Mouse (Mus musculus) left cerebral cortex, postnatal 10 days (tissue): ENCODE measurements around the gene Fmo1. TPM values are rescaled to one million over a fixed set of nuclear protein-coding genes. Genes with fewer than 3 reads are reported as not detected.
"Not testable (repeated sequence)": the region's sequence is repeated elsewhere in the genome, so short reads cannot be mapped to it uniquely, and the experiment has no call there.

ENCODE experiments used
- DNase-seq, 2 experiments: peaks; one replicate each; pipeline ENCODE4 v3.0.0; 2021 to 2022; ENCODE audit warnings: low spot score in 2 of 2, mixed read lengths in 1 of 2; ENCODE audit errors: extremely low spot score in 1 of 2
- intact Hi-C: fragments of 180-260 bp; cut with DNase I; formaldehyde crosslinking; loops from one replicate; pipeline ENCODE4 v1.15.1; 2025
- total RNA-seq, 2 experiments: library from RNA; stranded (reverse); gene quantifications; 2 replicates each; pipeline ENCODE4 v1.2.3; 2021

Fmo1 gene
- total RNA-seq, 2 experiments from 2014 or later = 24.3 to 26.8 TPM

DNA sequence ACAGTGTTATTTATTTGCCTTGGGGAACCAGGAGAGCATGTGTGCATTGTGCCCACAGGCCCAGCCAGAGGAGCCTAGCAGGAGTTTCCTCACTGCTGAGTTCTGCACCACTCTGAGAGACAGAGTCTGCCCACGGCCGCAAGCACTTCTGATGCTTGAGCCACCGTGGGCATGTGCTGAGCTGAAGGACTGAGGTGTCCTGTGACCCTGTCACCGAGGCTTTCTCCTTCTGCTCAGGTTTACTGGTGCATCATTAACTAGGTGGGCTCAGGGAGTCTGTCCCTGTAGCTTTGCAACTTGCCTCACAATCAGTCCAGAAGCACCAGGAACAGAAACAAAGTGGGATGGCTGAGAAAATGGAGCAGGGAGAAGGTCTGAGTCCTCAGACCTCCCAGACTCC, 51.5 kb downstream of the Fmo1 start:
- intact Hi-C loops = loop anchor here (5.0 kb wide), 1 partner anchor 257 kb away; no protein-coding TSS in a partner anchor
- DNase-seq = no peak

DNA sequence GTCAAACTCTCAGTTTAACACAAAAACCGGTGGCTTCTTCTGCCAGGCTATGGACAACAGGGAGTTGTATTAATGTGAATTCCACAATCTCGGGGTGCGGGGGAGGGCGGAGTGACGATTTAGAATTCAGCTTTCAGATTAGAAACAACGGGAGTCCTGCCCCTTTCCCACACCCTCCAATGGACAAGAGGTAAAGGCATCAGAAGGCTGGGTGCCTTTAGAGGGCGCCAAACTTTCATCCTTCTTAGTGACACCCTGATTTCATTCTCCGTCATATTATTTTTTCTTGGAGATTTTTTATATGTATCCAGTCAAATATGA, 52.6 kb downstream of the Fmo1 start, which contains the start of gene Fmo4:
Gene Fmo4, minus strand, starts transcription at position 137 of the 321 bp plus-strand sequence.
- intact Hi-C loops = no loop called here
- DNase-seq = peak; percentile 5 to 36

DNA sequence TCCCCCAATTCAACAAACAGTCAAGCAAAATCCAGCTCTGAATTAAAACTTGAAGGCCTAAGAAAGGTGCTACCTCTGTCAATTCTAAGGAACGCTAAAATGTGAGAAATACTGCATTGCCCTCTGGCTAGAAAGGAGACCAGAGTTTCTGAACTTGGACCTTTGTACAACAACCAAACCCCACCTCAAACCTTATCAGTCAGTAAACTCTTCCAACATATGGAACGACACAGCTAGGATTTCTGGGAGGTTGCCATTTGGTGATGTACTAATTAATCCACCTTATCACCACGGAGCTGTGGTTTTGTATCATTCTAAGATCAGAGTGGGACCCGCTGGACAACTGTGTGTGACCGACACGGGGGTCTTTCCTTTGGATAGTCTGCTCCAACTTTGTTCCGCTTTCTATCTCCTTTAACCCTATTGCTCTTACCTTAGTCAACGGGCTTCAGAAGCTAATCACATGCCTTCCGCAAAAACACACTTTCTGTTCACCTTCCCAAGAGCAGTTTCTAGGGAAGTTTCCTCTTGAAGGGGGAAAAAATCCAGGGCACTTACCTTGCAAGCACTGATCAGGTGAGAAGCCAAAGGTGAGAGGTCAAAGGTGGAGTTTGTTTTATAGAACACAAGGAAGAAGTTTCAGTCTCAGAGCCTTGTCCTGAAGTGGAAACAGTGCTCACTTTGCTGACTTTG, 53.1 kb downstream of the Fmo1 start:
- intact Hi-C loops = no loop called here

DNA sequence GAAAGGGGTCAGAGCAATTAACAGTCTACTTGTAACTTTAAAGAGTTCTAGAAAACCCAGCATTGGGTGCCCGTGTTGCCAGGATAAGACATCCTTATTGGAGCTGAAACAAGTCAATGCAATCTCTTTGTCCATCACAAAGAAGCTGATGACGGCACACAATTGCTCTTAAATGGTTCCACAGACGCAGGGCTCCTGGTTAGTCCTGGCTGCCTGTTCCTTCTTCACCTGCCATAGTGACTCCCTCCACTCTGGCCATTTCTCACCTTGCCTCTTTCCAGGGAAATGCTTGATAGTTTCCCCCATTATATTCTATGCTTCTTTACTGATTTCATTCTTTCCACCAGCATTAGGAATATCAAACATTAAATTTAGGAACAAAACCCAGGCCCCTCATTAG, 57.9 kb downstream of the Fmo1 start:
- intact Hi-C loops = no loop called here
- no peak for DNase-seq

More for the DNA sequence above, 53.1 kb downstream of the Fmo1 start:
- no peak for DNase-seq

DNA sequence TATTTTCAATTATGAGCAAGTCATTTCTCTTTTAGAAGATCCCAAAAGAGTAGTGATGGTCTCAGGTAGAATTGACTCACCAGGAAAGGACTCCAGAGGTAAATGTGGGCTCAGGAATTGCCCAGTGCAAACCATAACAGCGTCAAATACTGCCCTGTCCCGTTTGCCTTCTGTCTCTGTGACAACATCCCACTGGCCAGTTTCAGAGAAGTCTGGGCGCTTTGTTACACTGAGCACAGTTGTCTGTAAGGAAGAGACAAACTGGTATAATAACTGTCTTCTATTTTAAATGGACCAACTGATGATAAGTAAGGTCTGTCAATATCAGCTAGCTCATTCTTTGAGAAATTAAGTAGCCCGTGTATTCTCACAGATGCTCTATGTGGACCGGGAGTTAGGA, 59.0 kb downstream of the Fmo1 start:
- intact Hi-C loops = no loop called here
- DNase-seq = no peak

DNA sequence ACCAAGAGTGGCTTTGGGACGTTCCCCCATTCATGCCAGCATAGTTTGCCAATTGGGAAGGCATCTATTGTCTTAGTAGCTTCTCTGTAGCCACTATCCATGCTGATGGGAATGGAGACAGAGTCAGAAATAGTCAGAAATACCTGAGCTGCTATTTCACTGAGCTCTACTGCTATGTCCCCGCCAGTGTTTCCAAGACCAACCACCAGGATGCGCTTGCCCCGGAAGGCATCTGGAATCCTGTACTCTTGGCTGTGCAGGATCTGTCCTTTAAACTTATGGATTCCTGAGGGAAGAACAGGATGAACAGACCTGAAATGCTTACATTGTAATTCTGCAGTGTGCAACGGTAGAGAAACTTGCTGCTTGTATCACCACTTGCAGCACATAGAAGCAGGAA, 61.4 kb downstream of the Fmo1 start:
- DNase-seq = no peak
- intact Hi-C loops = no loop called here

DNA sequence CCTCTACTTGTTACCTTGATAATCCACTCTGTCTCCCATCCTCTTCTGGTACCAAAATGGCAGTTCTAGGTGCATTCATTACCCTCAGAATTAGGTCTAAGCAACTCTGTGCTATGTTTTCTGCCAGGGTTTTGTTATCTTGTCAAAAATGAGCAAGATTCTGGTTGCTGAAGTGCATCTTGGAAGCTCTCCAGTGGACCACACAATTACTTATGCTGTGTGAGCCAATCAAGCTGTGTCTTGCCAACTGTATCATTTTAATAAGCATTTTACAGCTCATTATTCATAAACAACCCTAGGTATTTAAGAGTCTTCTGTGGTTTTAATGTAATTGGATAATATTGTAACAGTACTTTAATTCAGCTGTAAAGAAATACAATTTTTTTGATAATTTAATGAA, 70.0 kb downstream of the Fmo1 start:
- intact Hi-C loops = no loop called here
- no peak for DNase-seq

DNA sequence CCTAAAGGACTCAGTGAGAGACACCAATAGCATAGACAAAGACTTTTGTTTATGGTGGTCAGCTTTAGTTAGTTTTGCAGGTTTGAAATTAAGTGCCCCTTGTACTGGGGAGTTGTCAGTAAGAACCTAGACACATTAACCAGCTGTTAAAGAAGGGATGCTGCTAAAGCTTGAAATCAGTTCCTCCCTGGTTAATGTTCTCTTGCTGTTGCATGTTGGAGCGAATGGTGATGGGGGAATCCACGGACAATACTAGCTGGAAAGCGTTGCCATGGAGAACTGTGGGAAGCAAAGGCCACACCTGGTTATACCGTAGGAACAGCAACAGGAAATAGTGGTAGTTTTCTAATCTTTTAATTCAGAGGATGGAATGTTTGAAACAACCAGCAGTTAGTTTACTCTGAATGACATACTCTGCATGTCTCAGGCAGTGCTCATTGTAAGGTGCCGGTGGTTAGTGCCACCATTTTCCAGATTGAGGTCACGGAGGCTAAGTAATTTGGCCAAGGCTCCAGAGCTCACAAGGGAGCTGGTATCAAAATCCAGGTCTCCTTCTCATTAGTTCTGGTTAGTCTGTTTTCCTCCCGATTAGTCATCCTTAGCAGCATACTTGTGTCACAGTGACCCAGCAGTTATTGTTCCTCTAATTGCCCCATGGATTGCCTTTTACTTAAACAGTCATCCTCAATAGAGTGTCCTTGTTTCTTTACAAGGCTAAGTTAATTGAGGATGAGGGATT, 73.9 kb downstream of the Fmo1 start:
- DNase-seq = no peak
- intact Hi-C loops = no loop called here

DNA sequence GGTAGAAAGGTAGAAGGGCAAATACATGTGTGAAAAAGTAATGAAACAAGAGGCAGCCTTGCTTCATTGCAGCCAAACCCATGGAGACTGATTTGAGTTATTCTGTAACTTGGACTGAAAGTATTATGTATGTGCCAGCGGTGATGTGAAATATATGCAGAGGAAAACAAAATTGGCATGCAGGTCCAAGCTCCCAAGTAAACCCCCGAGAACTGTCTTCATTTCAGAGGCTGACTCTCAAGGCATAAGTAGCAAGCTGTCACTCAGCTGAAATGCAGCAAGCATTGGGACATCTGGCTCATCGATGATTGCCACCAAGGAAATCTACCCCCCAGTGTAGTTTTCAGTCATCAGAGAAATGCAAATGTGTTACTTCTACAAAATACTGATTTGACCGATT, 81.2 kb downstream of the Fmo1 start:
- intact Hi-C loops = no loop called here
- no peak for DNase-seq

DNA sequence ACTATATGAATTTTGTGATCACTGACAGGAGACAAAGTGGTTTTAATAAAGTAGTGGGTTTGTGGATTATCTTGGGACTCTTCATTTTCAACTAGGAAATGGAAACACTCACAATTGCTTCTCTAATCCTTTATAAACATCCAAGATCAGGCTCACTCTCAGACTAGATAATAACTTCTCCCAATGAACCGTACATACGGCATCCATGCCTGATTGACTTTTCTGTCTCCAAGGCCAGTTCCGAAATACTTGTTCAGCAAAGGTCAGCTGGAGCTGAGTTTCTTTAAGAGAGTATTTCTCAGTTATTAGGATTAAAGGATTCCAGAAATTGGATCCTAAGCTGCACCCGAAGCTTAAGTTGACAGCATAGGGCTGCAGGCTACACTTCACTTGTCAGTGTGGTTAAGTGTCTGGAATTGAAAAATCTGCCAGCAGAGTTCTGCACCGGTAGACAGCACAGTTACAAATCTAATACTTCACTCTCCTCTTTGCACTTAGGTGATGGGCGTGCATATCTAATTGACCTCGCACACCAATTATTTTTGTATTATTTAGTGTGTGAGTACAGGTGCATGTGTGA, 82.7 kb downstream of the Fmo1 start:
- intact Hi-C loops = no loop called here
- DNase-seq = no peak

DNA sequence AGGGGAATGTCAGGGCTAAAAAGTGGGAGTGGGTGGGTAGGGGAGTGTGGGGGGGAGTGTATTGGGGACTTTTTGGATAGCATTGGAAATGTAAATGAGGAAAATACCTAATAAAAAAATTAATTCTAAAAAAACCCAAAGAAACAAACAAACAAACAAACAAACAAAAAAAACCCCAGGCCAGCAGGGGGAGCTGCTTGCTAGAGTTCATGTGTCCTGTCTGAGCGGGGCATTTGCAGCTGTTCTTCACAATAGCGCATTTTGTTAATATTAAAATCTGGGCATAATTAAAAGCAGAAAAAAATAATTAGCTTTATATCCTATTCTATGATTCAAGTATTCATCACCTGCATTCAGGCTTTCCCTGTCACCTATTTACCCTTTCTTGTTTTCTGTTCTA, 85.4 kb downstream of the Fmo1 start:
- DNase-seq, intact Hi-C loops: not testable (repeated sequence)

Other genes with a start within 250 kb of the Fmo1 start
- 1 to 10 TPM; 4.2 to 4.5 TPM for gene Myoc, start 227.5 kb downstream of the Fmo1 start, total RNA-seq
- gene Myocos, start 208.4 kb downstream of the Fmo1 start, total RNA-seq = not detected
- 100 to 1,000 TPM; 212 to 222 TPM for gene Prrc2c, start 126.1 kb downstream of the Fmo1 start, total RNA-seq
- gene Fmo4, start 52.6 kb downstream of the Fmo1 start, total RNA-seq = not detected
- under 1 TPM; 0.45 to 0.99 TPM for gene Fmo2, start 32.1 kb upstream of the Fmo1 start, total RNA-seq
- gene Fmo6, start 70.9 kb upstream of the Fmo1 start, total RNA-seq = not detected
- not detected for gene Fmo3, start 117.9 kb upstream of the Fmo1 start, total RNA-seq
- not detected for gene Mroh9, start 219.1 kb upstream of the Fmo1 start, total RNA-seq